Mouse (Mus musculus): ENCODE measurements around the gene Rhox1. TPM values are rescaled to one million over a fixed set of nuclear protein-coding genes. Genes with fewer than 3 reads are reported as not detected.
A peak's percentile ranks its signal among the peaks of the same experiment; 100 is the strongest.
"Not testable (repeated sequence)": the region's sequence is repeated elsewhere in the genome, so short reads cannot be mapped to it uniquely, and the experiment has no call there.

Gene Rhox1
- not detected in 2 replicates for total RNA-seq (2014; fragmentation: Nextera tagmentation)
- not detected in 2 replicates for total RNA-seq (2017)
- polyA plus RNA-seq (2012), result not detected in 2 replicates

GRCm38 (mm10) chrX:37222158-37222557 is at the start of gene Rhox1:
Rhox1 (minus strand) TSS chrX:37222258.
- H3K27me3 ChIP-seq (ENCODE audit: insufficient read depth, low read length); H3K36me3 ChIP-seq (replicated peaks); ATAC-seq (ENCODE audit: extremely low read depth, insufficient number of reproducible peaks, low FRiP score, poor library complexity, severe bottlenecking); H3K4me1 ChIP-seq (ENCODE audit: insufficient read depth, low read depth, low read length); H3K9me3 ChIP-seq (replicated peaks); H3K4me3 ChIP-seq (ENCODE audit: low read depth, low read length); DNase-seq (ENCODE audit: low spot score): not testable (repeated sequence)

- not testable (repeated sequence) for ATAC-seq (ENCODE audit: extremely low read depth, insufficient number of reproducible peaks, low FRiP score, poor library complexity, severe bottlenecking)
Measured at GRCm38 (mm10) chrX:37265038-37265437, 43.0 kb upstream of the Rhox1 start, which contains the start of gene Rhox4a. Rhox4a (plus strand) TSS chrX:37265338.

GRCm38 (mm10) chrX:37249619-37250018 is 27.6 kb upstream of the Rhox1 start, which contains the start of gene Rhox3a:
Rhox3a (plus strand) TSS chrX:37249919.
- ATAC-seq (ENCODE audit: extremely low read depth, insufficient number of reproducible peaks, low FRiP score, poor library complexity, severe bottlenecking); DNase-seq (ENCODE audit: low spot score); H3K9me3 ChIP-seq (replicated peaks); H3K36me3 ChIP-seq (replicated peaks); H3K4me3 ChIP-seq (ENCODE audit: low read depth, low read length); H3K4me1 ChIP-seq (ENCODE audit: insufficient read depth, low read depth, low read length); H3K27me3 ChIP-seq (ENCODE audit: insufficient read depth, low read length): not testable (repeated sequence)

More at GRCm38 (mm10) chrX:37265038-37265437, 43.0 kb upstream of the Rhox1 start, which contains the start of gene Rhox4a:
- not testable (repeated sequence) for DNase-seq (ENCODE audit: low spot score); H3K4me3 ChIP-seq (ENCODE audit: low read depth, low read length); H3K9me3 ChIP-seq (replicated peaks); H3K27me3 ChIP-seq (ENCODE audit: insufficient read depth, low read length); H3K4me1 ChIP-seq (ENCODE audit: insufficient read depth, low read depth, low read length); H3K36me3 ChIP-seq (replicated peaks)

GRCm38 (mm10) chrX:37244676-37245075 is 22.6 kb upstream of the Rhox1 start, which contains the start of gene Rhox2a:
Rhox2a (plus strand) TSS chrX:37244976.
- ATAC-seq (ENCODE audit: extremely low read depth, insufficient number of reproducible peaks, low FRiP score, poor library complexity, severe bottlenecking); H3K4me1 ChIP-seq (ENCODE audit: insufficient read depth, low read depth, low read length); H3K36me3 ChIP-seq (replicated peaks); H3K27me3 ChIP-seq (ENCODE audit: insufficient read depth, low read length); DNase-seq (ENCODE audit: low spot score); H3K4me3 ChIP-seq (ENCODE audit: low read depth, low read length); H3K9me3 ChIP-seq (replicated peaks): not testable (repeated sequence)

GRCm38 (mm10) chrX:37210941-37211340 is 11.1 kb downstream of the Rhox1 start, which contains the start of gene Gm9:
Gm9 (minus strand) TSS chrX:37211041.
- ATAC-seq (ENCODE audit: extremely low read depth, insufficient number of reproducible peaks, low FRiP score, poor library complexity, severe bottlenecking), result no peak
- H3K4me3 ChIP-seq (ENCODE audit: low read depth, low read length), result no peak within 1 kb of the TSS
- TF ChIP-seq CTCF (IDR thresholded peaks at IDR 0.05; ENCODE audit: low read depth, low read length) (no peak), GATA2 (IDR thresholded peaks at IDR 0.05; ENCODE audit: borderline replicate concordance, low read depth, low read length) (no peak), GATA1 (IDR thresholded peaks at IDR 0.05; ENCODE audit: borderline replicate concordance, low read length) (no peak), POLR2AphosphoS5 (IDR thresholded peaks at IDR 0.05; ENCODE audit: insufficient replicate concordance, low read depth, low read length) (no peak), TAL1 (conservative IDR thresholded peaks at IDR 0.05; ENCODE audit: low read depth, low read length) (no peak)

GRCm38 (mm10) chrX:37198676-37199075 is 23.4 kb downstream of the Rhox1 start:
- ATAC-seq (ENCODE audit: extremely low read depth, insufficient number of reproducible peaks, low FRiP score, poor library complexity, severe bottlenecking) (no peak), DNase-seq (ENCODE audit: low spot score) (no peak)
- TF ChIP-seq CTCF (IDR thresholded peaks at IDR 0.05; ENCODE audit: low read depth, low read length) (no peak), TAL1 (conservative IDR thresholded peaks at IDR 0.05; ENCODE audit: low read depth, low read length) (no peak)
- Histone ChIP-seq H3K9me3 (replicated peaks) (no peaks in the 10 kb centered on the region), H3K4me3 (ENCODE audit: low read depth, low read length) (no peak overlapping the region), H3K27me3 (ENCODE audit: insufficient read depth, low read length) (no peaks in the 10 kb centered on the region; the same call in 1 of the 2 replicates), H3K36me3 (replicated peaks) (no peaks in the 10 kb centered on the region), H3K4me1 (ENCODE audit: insufficient read depth, low read depth, low read length) (no peaks in the 10 kb centered on the region)

More at GRCm38 (mm10) chrX:37210941-37211340, 11.1 kb downstream of the Rhox1 start, which contains the start of gene Gm9:
- Histone ChIP-seq H3K27me3 (ENCODE audit: insufficient read depth, low read length) (peaks cover 2% of the 10 kb centered on the region; the same call in 1 of the 2 replicates), H3K36me3 (replicated peaks) (no peaks in the 10 kb centered on the region), H3K4me1 (ENCODE audit: insufficient read depth, low read depth, low read length) (no peaks in the 10 kb centered on the region), H3K9me3 (replicated peaks) (no peaks in the 10 kb centered on the region)
- DNase-seq (ENCODE audit: low spot score), result no peak

GRCm38 (mm10) chrX:37191744-37192379 is 30.2 kb downstream of the Rhox1 start:
- H3K9me3 ChIP-seq (replicated peaks), result no peaks in the 10 kb centered on the region
- no peak for TF ChIP-seq POLR2AphosphoS5 (IDR thresholded peaks at IDR 0.05; ENCODE audit: insufficient replicate concordance, low read depth, low read length)
- TF ChIP-seq GATA2 (IDR thresholded peaks at IDR 0.05; ENCODE audit: borderline replicate concordance, low read depth, low read length), result no peak
- no peak for TF ChIP-seq GATA1 (IDR thresholded peaks at IDR 0.05; ENCODE audit: borderline replicate concordance, low read length)
- no peak for TF ChIP-seq TAL1 (conservative IDR thresholded peaks at IDR 0.05; ENCODE audit: low read depth, low read length)
- no peak for TF ChIP-seq CTCF (IDR thresholded peaks at IDR 0.05; ENCODE audit: low read depth, low read length)
- no peaks in the 10 kb centered on the region for H3K27me3 ChIP-seq (ENCODE audit: insufficient read depth, low read length)
- H3K4me3 ChIP-seq (ENCODE audit: low read depth, low read length), result peak overlapping the region; percentile 76
- peaks cover 9% of the 10 kb centered on the region for H3K4me1 ChIP-seq (ENCODE audit: insufficient read depth, low read depth, low read length)
- ATAC-seq (ENCODE audit: extremely low read depth, insufficient number of reproducible peaks, low FRiP score, poor library complexity, severe bottlenecking) (no peak), DNase-seq (ENCODE audit: low spot score) (no peak)
- peaks cover 23% of the 10 kb centered on the region for H3K36me3 ChIP-seq (replicated peaks)

Measured in G1E (cell line).